Mouse (Mus musculus) mature B cell (primary cell): ENCODE measurements around the gene Olfr221.

ENCODE experiments used
- in situ Hi-C: fragments of 300-500 bp; cut with MboI; formaldehyde crosslinking; loops from 2 replicates; pipeline ENCODE4 v1.14.3; 2019

Olfr221 gene

DNA sequence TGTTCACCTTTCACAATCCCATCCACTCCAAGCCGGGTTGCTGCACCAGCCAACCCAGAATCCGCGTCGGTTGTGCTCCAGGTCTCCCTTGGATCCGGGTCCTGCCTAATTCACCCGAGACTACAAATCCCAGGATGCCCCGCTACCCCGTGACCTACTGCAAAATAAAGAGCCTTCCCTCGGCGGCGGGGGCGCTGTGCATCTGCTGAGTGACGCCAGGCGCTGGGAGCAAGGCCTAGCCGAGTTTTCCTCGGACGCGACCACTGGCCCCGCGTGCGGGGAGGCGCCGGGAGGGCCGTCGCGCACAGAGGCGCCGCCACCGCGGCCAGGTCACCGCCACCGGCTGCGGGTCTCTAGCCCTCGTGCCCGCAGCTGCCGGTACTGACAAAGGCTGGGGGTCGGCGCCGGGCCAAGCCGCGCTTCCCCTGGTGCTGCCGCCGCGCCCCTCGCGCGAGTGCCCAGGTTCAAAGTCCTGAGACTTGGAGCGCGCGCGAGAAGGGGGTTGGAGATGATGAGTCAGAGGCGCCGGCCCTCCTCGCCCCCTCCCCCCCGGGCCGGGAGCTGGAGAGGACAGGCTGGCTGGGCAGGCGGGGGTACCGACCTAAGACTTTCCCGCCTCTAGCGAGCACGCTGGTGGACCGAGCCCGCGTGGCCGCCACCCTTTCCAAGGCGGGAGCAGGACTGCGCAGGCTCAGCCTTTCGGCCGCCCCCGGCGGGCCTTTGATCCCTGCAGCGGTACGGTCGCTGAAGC lies 22.5 kb downstream of the Olfr221 start:
- in situ Hi-C loops: loop anchor here (5.0 kb wide), 1 partner anchor 122 kb away; no protein-coding TSS in a partner anchor

DNA sequence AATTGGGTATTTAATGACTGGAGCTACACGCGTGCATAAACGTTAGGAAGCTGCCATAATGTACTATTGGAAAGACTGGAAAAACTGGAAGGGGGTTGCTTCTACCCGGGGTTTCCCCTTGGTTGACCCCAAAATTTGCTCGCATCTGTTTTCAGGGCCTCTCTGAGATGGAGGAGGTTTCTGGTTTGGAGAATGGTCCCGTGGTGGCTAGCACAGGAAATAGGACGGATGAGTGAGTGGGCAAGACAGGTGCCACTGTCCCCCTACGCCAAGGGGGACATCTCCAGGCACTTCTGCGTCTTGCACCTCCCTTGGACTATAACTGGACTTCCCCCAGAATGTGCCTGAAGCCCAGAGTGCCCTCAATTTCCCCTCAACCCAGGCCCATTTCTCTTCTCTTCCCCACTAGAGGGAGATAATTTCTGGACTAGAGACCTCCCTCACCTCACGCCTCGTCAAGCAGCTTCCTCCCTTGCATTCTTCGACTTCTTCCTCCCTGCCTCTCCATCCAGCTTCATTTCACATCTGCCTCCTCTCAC lies 23.1 kb downstream of the Olfr221 start:
- in situ Hi-C loops: no loop called here

DNA sequence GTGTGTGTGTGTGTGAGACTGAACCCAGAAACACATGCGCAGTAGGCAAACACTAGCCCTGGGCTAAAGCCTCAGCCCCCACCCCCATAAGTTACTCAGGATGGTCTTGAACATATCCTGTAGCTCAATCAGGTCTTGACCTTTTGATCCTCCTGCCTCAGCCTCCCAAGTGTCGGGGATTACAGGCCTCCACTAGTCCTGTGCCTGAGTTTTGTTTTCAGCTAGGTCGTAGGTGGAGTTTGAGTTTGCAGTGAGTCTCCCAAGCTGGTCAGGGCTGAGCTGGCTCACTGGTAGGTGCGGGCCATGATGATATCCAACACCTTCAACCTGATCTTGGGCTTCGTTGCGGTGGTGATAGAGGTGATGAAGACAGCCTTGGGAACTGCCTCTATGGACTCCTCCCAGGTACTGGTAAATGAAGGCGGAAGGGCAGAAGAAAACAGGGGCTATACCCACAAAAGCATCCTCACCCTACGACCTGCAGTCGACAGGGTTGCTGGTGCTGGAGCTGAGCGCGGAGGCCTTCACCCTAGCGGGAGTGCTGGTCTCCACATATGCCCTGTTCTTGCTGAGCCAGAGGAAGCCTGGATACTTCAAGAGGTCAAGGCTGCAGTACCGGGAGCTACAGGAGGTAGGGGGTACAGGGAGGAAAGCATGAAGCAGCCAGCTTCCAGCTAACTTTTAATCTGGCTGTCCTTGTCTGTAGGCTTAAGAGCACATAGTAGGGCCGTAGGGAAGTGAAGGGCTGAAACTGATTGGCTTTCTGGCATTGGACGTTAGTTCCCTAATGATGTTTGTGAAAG lies 23.8 kb downstream of the Olfr221 start:
- in situ Hi-C loops: no loop called here

DNA sequence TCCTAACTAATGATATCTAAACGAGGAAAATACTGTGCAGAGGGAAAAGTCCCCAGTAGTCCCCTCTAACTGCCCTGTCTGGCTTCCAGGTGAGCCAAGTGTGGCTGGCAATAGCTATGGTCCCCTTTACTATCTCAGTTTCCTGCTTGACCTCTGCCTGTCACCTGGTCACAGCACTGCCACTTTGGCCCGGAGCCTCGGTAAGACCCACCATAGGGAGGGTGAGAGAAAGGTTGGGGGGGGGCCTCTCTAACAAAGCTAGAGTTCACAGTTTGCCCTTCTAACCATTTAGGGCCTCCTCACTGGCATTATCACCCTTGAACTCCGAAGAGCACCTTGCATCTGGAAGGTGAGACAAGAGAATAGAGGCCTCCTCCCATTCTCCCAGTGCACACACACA lies 24.6 kb downstream of the Olfr221 start:
- in situ Hi-C loops: no loop called here

DNA sequence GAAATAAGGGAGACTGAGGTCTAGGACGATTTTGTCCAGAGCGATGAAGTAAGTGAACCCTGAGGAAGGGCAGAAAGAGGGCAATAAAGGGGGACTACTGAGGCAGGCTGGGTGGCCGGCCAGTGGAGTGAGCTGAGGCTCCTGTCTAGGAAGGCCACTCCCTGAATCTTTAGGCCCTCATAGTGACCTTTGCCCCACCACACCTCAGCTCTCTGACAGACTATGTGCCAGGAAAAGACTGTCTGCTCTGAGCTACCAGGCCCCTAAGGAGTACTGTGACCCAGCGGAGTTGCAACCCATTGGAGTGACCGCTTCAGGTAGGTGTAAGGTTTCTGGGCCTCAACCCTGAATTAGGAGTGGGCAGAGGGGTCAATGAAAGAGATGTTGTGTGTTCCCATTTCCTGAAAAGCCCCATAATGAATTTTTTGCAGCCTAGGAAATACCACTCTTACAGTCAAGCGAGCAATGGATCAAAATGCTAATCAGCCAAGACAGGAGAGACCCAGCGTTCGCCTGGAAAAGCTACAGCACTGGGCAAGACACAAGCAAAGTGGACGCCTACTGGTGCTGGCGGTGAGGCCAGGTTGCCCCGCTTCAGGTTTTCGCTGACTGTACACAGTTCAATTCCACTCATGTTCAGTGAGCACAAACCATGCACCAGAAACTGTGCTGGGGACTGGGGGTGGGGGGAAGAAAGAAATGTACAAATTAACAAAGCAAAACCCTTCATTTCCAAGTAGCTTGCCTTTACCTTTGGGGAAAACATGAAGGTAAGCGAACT lies 25.4 kb downstream of the Olfr221 start:
- in situ Hi-C loops: no loop called here

DNA sequence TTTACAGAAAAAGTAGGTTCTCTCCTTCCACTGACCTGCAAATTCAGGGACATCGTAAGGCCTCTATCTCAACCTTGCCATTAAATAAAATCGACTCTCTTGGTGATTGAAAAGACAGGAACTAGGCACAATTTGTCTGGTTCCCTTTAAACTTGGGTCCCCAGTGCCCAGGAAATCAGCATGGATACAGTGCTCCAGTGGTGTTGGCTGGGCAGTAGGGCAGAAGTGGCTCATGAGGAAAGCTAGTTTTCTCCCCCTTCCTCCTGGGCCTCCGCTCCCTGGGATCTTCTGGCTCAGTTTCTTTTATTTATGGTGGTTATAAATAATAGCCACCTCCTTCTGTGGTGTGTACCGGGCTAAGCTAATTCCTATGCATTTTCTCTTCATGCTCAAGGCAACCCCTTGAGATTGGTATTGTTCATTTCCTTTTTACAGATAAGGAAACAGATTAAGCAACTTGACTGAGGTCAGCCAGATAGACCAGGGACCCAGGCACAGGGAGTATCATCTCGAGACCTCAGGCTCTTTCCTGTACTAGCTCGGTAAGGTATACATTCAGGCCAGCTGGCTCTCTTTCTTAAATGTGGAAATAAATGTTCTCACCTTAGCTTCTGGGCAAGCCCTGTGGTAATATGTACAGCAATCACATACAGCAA lies 26.7 kb downstream of the Olfr221 start, which contains the start of gene Tmem253:
Gene Tmem253 (plus strand): TSS at position 214 of the 656 bp plus-strand sequence.
- in situ Hi-C loops: no loop called here

DNA sequence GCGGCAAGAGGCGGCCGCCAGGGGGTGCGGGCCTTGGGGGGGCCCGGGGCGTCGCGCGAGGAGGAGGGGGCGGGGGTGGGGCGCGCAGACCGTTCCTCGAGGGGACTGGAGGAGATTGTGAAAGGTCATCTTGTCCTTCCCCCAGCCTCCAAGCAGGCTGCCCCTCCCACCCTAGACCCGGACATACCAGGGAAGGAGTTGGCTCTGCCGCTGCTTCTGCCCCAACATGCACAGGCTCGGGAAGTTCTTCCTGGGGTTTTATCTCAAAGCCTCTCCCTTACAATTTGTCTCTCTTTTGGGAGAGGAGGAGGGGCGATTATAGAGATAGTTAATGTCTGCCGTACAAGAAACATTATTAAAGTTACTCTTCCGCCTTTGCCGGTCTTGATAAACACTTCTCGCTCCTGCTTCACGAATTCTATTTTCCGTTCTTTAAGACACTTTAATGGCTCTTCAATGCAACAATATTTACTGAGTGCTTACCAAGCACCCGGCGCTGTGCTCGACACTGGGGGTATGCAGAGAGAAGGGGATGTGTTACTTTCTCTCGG lies 27.4 kb downstream of the Olfr221 start:
- in situ Hi-C loops: no loop called here

DNA sequence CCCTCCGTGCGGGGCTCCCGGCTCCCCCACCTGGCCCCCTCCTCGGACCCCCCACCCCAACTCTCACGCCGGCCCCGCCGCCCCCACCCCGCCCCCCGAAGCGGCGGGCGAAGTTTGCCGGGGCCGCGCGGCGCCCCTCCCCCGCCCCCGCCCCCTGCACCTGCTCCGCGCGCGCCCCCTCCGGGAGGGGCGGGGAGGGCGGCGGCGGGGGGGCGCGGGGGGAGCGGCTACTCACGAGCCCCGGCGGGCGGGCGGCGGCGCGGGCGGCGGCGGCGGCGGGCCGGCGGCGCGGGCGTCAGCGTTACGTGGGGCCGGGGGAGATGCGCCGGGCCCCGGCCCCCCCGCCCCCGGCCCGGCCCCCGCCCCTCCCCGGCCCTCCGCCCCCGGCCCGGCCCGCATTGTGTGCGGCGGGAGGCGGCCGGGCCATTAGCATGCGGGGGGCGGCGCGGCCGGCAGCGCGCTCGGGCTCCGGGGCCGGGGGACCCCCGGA lies 27.9 kb downstream of the Olfr221 start:
- in situ Hi-C loops: no loop called here

DNA sequence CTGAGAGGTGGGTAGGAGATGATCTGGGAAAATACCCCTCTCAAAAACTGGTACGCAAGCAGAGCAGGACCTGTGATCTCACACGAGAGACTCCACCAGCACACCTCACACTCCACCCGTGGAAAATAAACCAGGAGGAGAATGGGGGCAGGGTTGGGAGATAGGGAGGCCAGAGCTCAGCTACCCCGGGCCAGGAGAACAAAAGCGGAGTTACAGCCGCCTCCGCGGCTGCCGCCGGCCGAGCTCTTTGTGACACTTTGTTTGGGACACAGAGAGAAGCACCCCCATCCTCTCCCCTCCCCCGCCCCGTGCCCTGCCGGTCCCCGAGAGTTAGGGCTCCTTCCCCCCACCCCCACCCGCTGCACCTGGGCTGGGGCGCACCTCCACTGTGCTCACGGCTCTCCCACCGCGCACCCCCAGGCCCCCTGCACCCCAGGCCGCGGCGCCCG lies 28.5 kb downstream of the Olfr221 start:
- in situ Hi-C loops: no loop called here

DNA sequence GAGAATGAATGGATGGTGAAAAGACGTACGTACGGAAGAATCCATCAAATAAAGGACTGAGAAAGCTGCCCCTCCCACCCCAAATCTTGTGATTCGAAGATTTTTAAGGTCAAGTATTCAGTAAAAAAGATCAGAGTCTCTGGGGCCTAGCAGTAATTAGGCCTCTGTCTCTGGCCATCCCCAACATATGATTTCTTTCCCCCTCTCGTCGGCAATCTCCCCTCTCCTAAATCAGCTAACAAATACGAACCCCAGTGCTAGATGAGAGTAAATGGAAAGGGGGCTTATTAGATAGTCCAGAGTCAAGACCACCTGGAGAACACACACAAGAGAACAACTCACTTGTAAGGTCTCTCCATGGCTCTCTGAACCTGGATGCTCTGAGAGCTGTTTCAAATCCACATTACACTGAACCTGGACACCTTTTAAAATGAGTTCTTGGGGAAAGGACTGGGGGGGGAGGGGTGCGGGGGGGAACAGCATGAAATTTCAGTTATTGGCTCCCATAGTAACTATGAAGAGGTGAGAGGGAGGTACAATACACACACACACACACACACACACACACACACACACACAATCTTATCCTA lies 29.1 kb downstream of the Olfr221 start:
- in situ Hi-C loops: no loop called here

DNA sequence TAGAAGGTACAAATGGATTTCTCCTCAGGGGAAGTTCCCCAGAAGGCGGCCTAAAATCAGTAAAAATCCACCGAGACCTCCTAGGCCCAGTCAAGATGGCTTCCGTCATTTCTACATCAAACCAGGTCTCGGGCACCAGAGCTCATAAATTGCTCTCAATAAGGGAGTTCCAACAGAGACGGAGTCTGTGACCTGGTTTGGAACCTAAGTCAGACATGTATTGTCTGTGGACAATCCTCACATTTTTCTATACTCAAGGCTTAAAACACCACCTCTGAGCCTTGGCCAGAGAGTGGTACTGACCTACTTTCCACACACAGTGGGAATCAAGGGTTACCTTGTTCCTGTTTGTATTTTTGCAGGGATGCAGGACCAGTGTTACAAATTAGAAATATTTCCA lies 29.7 kb downstream of the Olfr221 start:
- in situ Hi-C loops: no loop called here

DNA sequence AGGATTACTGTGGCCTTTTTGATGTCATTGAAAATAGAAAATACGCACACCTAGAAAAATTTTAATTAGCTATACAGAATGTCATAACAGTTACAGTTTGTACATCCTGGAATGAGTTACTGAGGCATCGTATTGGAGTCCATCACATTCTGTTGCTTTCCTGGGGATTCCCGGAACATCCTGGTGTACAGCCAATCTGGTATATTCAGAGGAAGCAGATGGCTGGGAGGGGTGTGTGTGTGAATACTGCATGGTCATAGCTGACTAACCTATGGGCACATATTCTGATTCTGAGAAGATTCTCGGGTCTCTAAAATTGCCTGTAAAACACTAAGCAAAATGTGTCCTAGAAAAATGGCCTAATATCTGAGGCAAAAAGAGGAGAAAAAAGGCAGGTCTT lies 30.2 kb downstream of the Olfr221 start:
- in situ Hi-C loops: no loop called here

DNA sequence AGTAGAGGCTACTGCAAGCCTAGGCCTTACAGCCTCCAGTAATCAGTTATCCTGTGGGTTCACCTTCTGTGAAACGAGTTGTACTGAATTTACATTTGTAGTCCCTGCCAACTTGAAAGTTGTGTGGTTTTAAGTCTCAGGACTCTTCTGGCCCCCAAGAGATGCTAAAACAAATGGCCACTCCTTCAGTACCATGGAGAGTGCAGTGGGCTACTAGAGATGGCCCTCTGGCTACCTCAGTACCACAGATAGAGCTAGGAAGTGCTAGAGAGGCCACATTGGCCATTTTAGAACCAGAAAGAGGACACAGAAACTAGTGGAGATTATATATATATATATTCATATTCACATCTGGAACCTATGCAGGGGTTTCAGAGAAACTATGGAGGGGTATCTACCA lies 30.6 kb downstream of the Olfr221 start:
- in situ Hi-C loops: no loop called here

DNA sequence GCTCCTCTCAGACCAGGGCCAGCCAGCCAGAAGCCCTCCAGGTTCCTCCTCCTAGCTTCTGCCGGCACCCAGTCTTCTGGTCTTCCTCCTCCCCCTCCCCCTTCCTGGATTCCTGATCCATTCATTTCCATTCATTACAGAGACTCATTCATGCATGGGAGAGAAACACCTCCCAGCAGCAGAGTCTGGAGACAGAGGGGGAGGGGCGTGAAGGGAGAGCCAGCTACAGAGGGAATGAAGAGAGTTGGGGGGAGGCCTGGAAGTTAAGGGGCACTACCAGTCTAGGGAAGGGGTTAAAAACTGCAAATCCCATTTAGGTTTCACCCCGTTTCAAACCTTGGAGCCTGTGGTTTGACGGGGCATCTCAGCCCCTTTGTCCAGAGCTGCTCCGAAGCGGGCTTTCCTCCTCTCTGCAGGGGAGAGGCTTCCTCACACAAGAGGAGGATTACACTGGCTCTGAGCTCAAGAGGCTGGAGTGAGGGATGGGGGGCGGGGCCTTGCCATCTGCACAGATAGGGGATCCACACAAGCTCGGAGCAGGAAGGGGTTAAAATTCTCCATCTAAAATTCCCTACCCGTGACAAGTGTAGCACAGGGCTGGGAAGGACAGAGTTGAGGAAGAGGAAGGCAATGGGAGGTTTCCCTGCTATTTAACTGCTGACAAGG lies 31.7 kb downstream of the Olfr221 start:
- in situ Hi-C loops: no loop called here

DNA sequence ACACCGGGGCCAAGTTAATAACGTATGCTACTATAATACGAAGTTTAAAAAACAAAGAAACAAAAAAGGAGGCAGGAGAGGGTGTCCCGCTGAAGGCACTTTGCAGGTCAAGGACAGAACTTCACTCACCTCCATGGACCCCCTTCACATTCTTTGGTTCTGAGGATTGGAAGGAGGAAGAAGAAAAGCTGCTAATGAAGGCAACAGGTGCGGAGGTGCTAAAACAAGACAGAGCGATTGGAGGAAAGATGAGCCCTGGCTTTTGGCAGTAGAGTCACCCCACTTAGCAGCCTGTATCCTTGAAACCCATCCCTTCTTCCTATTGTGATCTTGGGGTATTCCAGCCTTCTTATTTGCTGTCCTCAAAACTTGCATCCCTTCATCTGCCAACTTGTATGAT lies 32.4 kb downstream of the Olfr221 start:
- in situ Hi-C loops: no loop called here

DNA sequence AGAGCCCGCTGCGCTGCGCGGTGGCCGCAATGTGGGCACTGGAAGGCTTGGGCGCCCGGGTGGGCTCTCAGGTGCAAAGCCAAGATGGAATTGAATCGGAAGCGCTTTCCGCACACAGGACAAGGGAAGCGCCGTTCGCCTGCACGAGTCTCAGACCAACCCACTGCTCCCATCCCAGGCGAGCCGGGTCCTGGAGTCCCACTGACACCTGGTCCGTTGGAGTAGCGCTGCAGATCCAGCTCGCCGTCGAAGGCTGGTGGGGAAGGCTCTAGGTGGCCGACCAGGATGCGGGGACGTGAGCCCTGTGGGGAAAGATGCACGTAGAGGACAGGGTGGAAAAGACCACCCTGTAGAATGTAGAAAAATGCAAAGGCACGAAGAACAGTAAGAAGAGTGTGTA lies 32.9 kb downstream of the Olfr221 start:
- in situ Hi-C loops: no loop called here

DNA sequence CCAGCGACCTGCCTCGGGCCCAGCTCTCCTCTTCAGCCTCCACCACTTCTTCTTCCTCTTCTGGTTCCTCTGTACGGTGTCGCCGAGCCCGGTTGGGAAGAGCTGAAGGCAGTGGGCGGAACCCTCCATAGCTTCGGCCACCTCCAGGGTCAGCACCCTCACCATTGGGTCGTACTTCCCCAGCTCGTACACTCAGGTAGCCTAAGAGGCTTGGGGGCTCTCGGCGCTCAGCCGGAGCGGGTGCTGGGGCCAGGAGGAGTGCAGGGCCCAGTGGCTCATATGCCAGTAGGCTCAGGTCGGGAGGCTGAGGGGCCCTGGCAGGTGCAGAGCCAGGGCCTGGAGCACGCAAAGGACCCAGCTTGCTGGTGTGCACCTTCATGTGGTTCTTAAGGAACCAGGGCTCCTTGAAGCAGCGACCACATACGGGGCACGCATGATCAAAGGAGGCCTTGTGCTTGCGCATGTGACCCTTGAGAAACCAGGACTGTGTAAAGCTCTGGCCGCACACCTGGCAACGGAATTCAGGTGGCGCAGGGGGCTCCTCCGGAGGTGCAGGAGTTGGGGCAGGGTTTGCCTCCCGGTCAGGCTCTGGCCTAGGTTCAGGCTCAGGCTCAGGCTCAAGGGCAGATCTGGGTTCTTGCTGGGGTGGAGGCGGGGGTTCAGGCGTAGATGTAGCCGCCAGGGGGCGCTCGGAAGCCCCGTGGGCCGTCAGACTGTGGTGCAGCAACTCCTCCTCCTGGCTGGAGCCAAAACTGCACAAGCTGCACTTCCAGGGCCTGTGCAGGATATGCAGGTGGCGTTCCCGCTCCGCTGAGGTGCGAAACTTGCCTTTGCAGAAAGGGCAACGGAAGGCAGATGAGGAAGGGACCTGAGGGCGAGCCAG lies 33.7 kb downstream of the Olfr221 start:
- in situ Hi-C loops: no loop called here

DNA sequence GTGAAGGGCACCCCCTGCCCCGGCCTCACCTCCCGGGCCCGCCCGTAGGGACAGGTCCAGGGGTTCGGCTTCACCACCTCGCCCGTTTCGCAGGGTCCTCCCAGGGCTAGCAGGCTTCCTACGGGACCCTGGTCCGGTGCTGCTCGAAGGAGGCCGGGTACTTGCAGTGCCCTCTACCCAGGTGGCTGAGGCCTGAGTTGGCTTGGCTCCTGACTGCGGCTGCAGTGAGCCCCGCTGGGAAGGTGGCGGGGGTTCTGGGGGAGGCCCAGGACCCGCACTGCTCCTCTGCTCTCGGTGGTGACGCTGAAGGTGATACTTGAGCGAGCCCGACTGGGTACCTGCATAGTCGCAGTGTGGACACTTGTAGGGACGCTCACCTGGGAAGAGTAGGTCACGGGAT lies 35.5 kb downstream of the Olfr221 start:
- in situ Hi-C loops: no loop called here

DNA sequence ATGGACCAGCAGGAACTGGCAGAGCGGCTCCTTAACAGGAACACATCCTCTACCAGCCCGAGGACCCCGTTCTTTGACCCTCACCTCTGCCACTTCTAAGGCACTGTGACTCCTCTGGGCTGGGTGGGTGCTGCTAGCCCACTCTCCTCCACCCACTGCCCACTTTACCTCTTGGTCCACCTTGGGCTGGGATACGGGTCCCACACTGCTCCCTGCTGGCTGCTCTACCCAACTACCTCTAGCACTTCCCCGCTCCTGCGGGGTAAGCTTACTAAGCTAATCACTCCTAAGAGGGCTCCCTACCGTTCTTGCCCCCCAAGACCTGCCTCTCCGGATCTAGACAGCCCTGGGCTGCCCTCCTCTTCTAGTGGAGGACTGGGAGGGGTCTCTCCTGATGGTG lies 36.0 kb downstream of the Olfr221 start:
- in situ Hi-C loops: no loop called here
